Mouse (Mus musculus) neural tube, embryonic 11.5 days (tissue): ENCODE measurements around the gene Trib2. TPM values are rescaled to one million over a fixed set of nuclear protein-coding genes. Genes with fewer than 3 reads are reported as not detected.

ENCODE experiments used
- ATAC-seq: fragments of 200-750 bp; cut with Nextera tagmentation; 2 replicates; pipeline ENCODE4 v1.8.0; 2017; ENCODE audit warnings: moderate number of reproducible peaks, mild to moderate bottlenecking, moderate TSS enrichment, moderate library complexity; ENCODE audit not compliant: insufficient read depth, low FRiP score, low TSS enrichment
- DNase-seq: peaks from one replicate; pipeline ENCODE4 v3.0.0-alpha.2; 2015; ENCODE audit warnings: low spot score
- H3K27ac ChIP-seq: fragments of 300-500 bp; sonication (generic); 2 replicates; pipeline ENCODE4 v1.5.1; 2014; ENCODE audit warnings: low read depth, mild to moderate bottlenecking, low read length
- H3K27me3 ChIP-seq: fragments of 300-500 bp; sonication (generic); 2 replicates; pipeline ENCODE4 v1.6.1; 2014; ENCODE audit warnings: mild to moderate bottlenecking, low read length, mixed read lengths; ENCODE audit not compliant: control insufficient read depth, insufficient read depth
- H3K36me3 ChIP-seq: fragments of 300-500 bp; sonication (generic); 2 replicates; pipeline ENCODE4 v1.6.1; 2014; ENCODE audit warnings: mild to moderate bottlenecking, low read length, moderate library complexity, mixed read lengths; ENCODE audit not compliant: control insufficient read depth, insufficient read depth
- H3K4me1 ChIP-seq: fragments of 300-500 bp; sonication (generic); 2 replicates; pipeline ENCODE4 v1.6.1; 2014; ENCODE audit warnings: low read length, mixed read lengths; ENCODE audit not compliant: control insufficient read depth, insufficient read depth
- H3K4me2 ChIP-seq: fragments of 300-500 bp; sonication (generic); 2 replicates; pipeline ENCODE4 v1.6.1; 2014; ENCODE audit warnings: low read depth, mild to moderate bottlenecking, moderate library complexity
- H3K4me3 ChIP-seq: fragments of 300-500 bp; sonication (generic); 2 replicates; pipeline ENCODE4 v1.5.1; 2014; ENCODE audit warnings: low read depth, low read length
- H3K9ac ChIP-seq: fragments of 300-500 bp; sonication (generic); 2 replicates; pipeline ENCODE4 v1.6.1; 2014; ENCODE audit warnings: mild to moderate bottlenecking, low read length
- H3K9me3 ChIP-seq: fragments of 300-500 bp; sonication (generic); 2 replicates; pipeline ENCODE4 v1.6.1; 2016; ENCODE audit warnings: low read length; ENCODE audit not compliant: control insufficient read depth
- WGBS: fragments of 180-500 bp; shearing (Covaris S2); extraction: QIAGEN DNeasy Blood & Tissue Kit; methylation state at CpG from one replicate; pipeline ENCODE4 v1.1.7; 2014; 5-methylcytosine and 5-hydroxymethylcytosine counted together
- polyA plus RNA-seq: library from polyadenylated mRNA; unstranded; fragments of >200 nt; fragmentation: Nextera tagmentation; extraction: Ambion mirVana; gene quantifications from 2 replicates; pipeline ENCODE4 v1.2.1, GENCODE M21; 2014

Trib2 gene
- polyA plus RNA-seq, 1 experiment from 2014 or later, result 80.4 TPM

DNA sequence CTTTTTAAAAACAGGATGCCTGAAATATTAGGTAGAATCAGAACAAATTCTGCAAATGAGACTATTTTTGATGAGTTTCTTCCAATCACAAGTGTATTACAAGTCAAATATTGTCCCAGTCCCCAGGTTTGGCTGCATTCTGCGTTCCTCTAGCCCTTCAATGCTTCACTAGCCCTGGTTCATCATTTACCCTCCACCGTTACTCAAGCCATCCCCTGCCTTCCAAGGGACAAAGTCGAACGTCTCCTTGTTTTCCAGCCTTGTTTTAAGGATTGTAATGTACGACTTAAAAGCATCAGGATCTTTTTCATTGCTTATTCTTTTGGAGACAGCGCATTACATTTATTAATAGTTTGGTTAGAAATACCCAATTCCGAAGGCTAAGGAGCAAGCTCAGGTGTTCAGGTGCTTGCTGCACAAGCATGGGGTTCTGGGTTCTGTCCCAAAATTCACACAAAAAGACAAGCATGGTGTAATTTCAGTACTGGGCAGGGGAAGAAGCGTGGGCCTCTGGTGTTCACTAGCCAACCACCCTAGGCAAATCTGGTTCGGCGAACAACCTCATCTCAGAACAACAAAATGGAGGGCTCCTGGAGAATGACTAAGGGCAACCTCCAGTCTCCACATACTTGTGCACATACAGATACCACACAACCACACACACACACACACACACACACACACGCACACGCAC, 24.3 kb upstream of the Trib2 start:
- no peak for ATAC-seq
- 93% methylated on average over 12 of the region's 12 CpGs for WGBS

DNA sequence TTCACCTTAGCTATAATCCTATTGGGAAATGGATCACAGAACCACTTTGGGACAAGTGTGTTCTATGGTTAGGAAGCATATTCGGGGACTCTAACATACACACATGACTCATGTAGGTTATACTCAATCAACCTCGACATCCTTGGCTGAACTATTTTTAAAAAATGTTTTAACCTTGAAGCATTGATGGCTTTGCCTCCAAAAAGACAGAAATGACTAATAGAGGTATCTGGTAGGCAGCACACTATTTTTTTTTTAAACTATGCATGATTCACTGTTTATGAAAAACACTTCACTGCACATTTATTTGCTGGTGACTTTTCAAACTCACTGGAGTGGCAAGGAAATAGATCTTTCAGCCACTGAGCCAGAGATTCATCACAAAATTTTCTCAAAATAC, 21.5 kb upstream of the Trib2 start:
- no peaks in the 10 kb centered on the region for H3K27me3 ChIP-seq
- H3K36me3 ChIP-seq, result no peaks in the 10 kb centered on the region
- WGBS, result 89% methylated on average over 2 of the region's 2 CpGs
- H3K27ac ChIP-seq, result no peak overlapping the region
- ATAC-seq (no peak), DNase-seq (no peak)
- H3K4me2 ChIP-seq, result no peak overlapping the region
- no peak overlapping the region for H3K9ac ChIP-seq
- no peaks in the 10 kb centered on the region for H3K4me1 ChIP-seq
- no peak overlapping the region for H3K4me3 ChIP-seq
- H3K9me3 ChIP-seq, result no peaks in the 10 kb centered on the region

More for the DNA sequence above, 24.3 kb upstream of the Trib2 start:
- Histone ChIP-seq H3K4me3 (no peak overlapping the region), H3K4me1 (no peaks in the 10 kb centered on the region), H3K9me3 (no peaks in the 10 kb centered on the region), H3K4me2 (no peak overlapping the region), H3K9ac (no peak overlapping the region), H3K27ac (no peak overlapping the region), H3K27me3 (no peaks in the 10 kb centered on the region), H3K36me3 (no peaks in the 10 kb centered on the region)
- no peak for DNase-seq

DNA sequence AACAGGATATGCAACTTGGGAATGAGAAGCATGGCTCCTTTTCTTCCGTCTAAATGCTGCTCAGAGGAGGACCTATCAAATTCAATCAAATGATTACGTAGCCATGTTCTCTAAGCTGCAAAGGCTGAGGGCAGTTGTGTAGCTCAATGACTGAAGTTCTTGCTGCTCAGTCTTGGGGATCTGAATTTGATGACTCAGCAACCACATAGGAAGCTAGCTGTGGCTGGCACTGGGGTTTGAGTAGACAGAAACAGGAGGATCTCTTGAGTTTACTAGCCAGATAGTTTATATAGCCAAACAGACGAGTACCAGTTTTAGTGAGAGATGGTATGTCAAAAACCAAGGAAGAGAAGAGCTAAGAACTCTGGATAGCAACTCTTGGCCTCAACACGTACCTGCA, 20.8 kb upstream of the Trib2 start:
- no peak for ATAC-seq
- no peak overlapping the region for H3K27ac ChIP-seq
- H3K27me3 ChIP-seq, result no peaks in the 10 kb centered on the region
- H3K9ac ChIP-seq, result no peak overlapping the region
- H3K4me1 ChIP-seq, result no peaks in the 10 kb centered on the region
- H3K36me3 ChIP-seq, result no peaks in the 10 kb centered on the region
- no peaks in the 10 kb centered on the region for H3K9me3 ChIP-seq
- H3K4me2 ChIP-seq, result no peak overlapping the region
- 91% methylated on average over 4 of the region's 4 CpGs for WGBS
- H3K4me3 ChIP-seq, result no peak overlapping the region
- no peak for DNase-seq

DNA sequence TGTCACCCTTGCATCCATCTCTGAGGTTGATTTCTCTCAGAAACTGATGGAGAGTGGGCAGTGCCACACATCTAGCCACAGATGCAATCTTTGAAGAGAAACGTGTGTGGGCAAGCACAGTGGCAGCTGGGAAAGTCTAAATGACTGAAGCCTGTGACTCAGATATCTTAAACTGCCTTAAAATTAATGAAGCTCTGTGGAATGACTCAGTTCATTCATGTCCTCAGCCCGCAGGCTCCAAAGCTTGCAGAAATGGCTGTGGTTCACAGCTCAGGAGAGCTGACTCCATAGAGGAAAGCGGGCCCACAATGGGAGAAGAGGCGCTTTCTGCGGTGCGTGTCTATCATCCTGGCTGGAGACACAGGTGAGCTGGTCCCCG, 15.9 kb upstream of the Trib2 start:
- Histone ChIP-seq H3K4me1 (no peaks in the 10 kb centered on the region), H3K27me3 (no peaks in the 10 kb centered on the region), H3K27ac (no peak overlapping the region), H3K4me3 (no peak overlapping the region), H3K36me3 (no peaks in the 10 kb centered on the region), H3K9ac (no peak overlapping the region), H3K9me3 (no peaks in the 10 kb centered on the region), H3K4me2 (no peak overlapping the region)
- 95% methylated on average over 7 of the region's 7 CpGs for WGBS
- DNase-seq (no peak), ATAC-seq (no peak)

DNA sequence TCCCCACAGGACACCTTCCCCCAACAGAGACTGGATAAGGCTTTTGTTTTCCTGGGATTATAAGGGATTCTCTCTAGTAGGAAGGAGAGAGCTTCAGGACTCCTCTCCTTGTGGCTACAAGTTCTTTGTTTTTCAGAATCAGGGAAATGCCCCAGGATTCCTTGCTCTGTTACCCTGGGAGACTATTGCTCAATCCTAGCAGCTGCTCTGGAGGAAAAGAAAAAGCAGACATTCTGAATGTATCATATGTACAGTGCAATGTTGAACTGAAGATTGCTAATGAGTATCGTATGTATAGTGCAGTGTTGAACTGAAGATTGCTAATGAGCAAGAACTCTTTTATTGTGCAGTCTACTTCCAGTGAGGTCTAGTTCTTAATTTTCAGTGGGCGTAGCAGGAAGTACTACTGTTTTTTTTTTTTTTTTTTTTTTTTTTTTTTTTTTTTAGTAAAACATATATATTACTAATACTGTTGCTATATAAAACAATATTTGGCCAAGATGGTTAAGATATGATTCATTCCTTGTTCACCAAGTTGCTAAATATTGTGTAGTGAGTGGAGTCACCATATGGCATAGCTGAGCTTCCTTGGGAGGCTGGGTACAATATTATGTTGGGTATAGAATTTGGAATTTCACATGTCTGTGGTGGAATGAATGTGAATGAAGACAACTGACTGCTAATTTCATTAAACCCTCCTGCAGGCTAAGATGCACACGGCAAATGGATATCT, 15.4 kb upstream of the Trib2 start:
- Histone ChIP-seq H3K4me2 (no peak overlapping the region), H3K4me1 (no peaks in the 10 kb centered on the region), H3K27me3 (no peaks in the 10 kb centered on the region), H3K4me3 (no peak overlapping the region), H3K36me3 (no peaks in the 10 kb centered on the region), H3K9me3 (no peaks in the 10 kb centered on the region), H3K27ac (no peak overlapping the region), H3K9ac (no peak overlapping the region)
- ATAC-seq, result no peak
- DNase-seq, result no peak
- WGBS, result 91% methylated on average over 3 of the region's 3 CpGs

DNA sequence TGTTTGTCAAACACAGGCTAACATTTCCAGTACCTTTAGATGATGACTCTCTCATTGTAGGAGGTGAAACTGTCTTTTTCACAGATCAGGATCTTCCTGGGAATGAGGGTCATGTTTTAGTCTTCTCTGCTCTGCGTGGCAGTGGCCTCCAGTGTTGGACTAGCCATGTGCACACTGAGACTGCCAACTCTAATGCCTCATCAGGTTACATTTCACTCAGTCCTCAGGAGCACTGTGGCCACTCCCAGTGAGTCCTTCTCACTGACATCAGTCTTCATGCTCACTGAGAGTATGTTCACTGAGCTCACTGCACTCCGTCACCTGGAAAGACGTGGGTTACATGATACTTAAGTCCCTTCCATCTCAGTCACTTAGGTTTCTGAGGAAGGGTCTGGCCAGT, 14.0 kb upstream of the Trib2 start:
- no peak overlapping the region for H3K4me2 ChIP-seq
- H3K9ac ChIP-seq, result no peak overlapping the region
- DNase-seq (no peak), ATAC-seq (no peak)
- no peaks in the 10 kb centered on the region for H3K9me3 ChIP-seq
- no peaks in the 10 kb centered on the region for H3K4me1 ChIP-seq
- WGBS, result 91% methylated on average over 3 of the region's 3 CpGs
- H3K36me3 ChIP-seq, result no peaks in the 10 kb centered on the region
- H3K27ac ChIP-seq, result no peak overlapping the region
- no peaks in the 10 kb centered on the region for H3K27me3 ChIP-seq
- H3K4me3 ChIP-seq, result no peak overlapping the region

DNA sequence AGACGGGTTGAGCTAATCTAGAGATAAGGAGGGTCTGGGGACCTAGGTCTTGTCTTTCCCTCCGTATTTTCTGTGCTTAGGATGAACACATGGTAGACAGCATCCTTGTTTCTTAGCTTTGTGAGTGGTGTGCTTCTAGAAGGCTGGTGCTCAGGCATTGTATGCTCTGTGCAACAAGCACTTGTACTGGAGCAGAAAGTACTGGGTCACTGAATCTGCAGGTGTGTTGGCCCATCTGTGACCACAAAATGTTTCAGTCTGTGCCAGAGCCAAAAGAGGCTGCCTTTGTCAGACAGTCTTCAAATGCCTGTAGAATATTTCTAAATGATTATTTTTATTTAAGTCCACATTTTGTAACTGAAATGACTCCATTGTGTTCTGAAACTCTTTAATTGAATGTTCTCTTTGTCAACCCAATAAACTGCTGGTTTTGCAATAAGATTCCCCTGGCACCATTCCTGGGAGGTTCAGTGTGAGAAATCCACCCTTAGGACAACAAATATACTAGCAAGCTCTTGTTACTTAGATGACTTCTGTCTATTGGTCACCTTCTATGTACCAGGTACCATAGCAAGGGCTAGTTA, 12.2 kb upstream of the Trib2 start:
- no peaks in the 10 kb centered on the region for H3K9me3 ChIP-seq
- no peak overlapping the region for H3K27ac ChIP-seq
- no peak overlapping the region for H3K9ac ChIP-seq
- 78% methylated on average over 2 of the region's 2 CpGs for WGBS
- no peak for DNase-seq
- H3K36me3 ChIP-seq, result no peaks in the 10 kb centered on the region
- H3K4me3 ChIP-seq, result no peak overlapping the region
- no peaks in the 10 kb centered on the region for H3K4me1 ChIP-seq
- no peak for ATAC-seq
- no peaks in the 10 kb centered on the region for H3K27me3 ChIP-seq
- H3K4me2 ChIP-seq, result no peak overlapping the region

DNA sequence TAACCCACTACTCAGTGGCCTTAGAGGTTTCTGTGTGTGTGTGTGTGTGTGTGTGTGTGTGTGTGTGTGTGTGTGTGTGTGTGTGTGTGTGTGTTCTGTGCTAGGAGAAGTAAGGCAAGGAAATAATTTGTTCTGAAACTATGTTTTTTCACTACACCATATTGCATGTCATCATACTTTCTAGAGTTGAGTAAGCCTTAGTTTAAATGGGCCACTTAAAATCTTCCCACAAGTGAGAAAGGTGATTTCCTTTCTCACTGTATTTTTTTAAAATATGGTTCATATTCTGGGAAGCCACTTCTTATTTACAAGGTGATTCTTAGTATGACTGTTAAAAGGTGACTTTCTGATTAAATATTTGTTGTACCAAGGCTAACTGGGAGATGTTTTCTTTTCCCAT, 4.3 kb upstream of the Trib2 start:
- Histone ChIP-seq H3K4me1 (no peaks in the 10 kb centered on the region; the same call in 1 of the 2 replicates), H3K27ac (no peak overlapping the region), H3K4me3 (no peak overlapping the region), H3K4me2 (no peak overlapping the region), H3K27me3 (no peaks in the 10 kb centered on the region), H3K9ac (no peak overlapping the region), H3K9me3 (no peaks in the 10 kb centered on the region), H3K36me3 (no peaks in the 10 kb centered on the region)
- no peak for DNase-seq
- ATAC-seq, result no peak

DNA sequence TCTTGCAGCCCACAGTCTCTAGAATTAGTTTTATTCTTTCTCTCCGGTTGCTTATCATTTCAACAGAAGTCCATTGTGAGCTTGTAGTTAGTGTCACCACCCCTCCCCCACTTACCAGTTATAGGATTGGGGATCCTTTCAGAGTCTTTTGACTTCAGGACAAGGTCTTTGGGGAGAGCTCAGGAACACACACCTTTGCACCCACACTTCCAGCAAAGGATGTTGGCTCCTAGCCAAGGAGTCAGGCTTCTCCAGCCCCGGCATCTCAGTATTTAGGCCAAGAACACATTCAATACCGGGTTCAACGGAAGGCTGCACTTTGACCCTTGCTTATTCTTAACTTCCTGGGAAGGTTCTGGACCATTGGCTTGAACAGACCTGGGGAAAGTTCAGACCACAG, 643 bp upstream of the Trib2 start:
- WGBS, result 35% methylated on average over 4 of the region's 4 CpGs
- Histone ChIP-seq H3K9me3 (no peaks in the 10 kb centered on the region), H3K4me2 (peak overlapping the region; percentile 68), H3K4me1 (no peaks in the 10 kb centered on the region; the same call in 1 of the 2 replicates), H3K4me3 (peak overlapping the region; percentile 90), H3K27me3 (no peaks in the 10 kb centered on the region), H3K36me3 (no peaks in the 10 kb centered on the region), H3K9ac (peak overlapping the region; percentile 98; the same call in 1 of the 2 replicates), H3K27ac (no peak overlapping the region)
- DNase-seq, result no peak
- ATAC-seq, result no peak
